Comparison of ENCODE assay signal across 9 mouse cellular contexts in the genomic region with DNA sequence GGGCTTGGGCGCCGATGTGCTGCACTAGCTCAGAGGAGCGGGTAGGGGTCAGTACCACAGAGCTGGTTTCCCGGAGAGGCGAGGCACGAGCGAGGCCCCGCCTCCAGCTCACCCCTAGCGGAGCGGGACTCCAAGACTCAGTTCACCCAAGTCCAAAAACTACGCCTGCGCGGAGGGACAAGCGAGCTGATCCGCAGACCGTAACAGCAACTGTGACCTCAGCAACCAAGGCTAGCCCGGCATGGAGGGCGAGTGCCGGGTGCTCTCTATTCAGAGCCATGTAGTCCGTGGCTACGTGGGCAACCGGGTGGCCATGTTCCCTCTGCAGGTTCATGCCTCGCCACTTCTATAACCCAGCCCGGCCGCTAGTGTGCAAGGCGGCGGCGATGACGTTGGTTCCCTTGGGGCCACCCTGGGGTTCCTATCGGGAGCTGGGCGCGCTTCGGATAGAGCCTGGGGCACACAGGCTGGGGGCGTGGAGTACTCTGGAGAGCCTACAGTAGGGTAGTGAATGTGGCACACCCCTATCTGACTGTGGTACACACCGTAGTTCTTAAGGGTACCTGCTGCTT. TPM values are rescaled to one million over a fixed set of nuclear protein-coding genes. Genes with fewer than 3 reads are reported as not detected.
DNase-seq lines count a peak whose midpoint lies in the region; ATAC-seq and TF ChIP-seq lines count a peak whose summit lies in the region.
"Had no signal": no experiment of that assay in that cellular context is flagged by ENCODE, and none has a peak within 500 bp of the region (broad histone marks: within the 10 kb centered on the region; RNA-seq: fewer than 3 reads in every experiment).

No protein-coding gene starts in this region.

- ATAC-seq in frontal cortex, adult (ENCODE audit: low TSS enrichment): peak; percentile 90
- ATAC-seq in erythroid progenitor cell, adult 5-6 weeks (replicated peaks; ENCODE audit: low FRiP score, poor library complexity, severe bottlenecking): peak; percentile 70
- ATAC-seq in hindbrain, postnatal 0 days: peak; percentile 93
- ATAC-seq in liver, embryonic 12.5 days: peak; percentile 91
- ATAC-seq: Patski had no signal

- peak; percentile 61 for TF ChIP-seq CTCF in hindbrain, postnatal 0 days (IDR thresholded peaks at IDR 0.05; ENCODE audit: low read depth)

- peak overlapping the region; percentile 72 for H3K4me2 ChIP-seq in hindbrain, postnatal 0 days (ENCODE audit: low read depth, low read length)
- peak overlapping the region; percentile 80 for H3K4me2 ChIP-seq in liver, embryonic 12.5 days

- no peak for DNase-seq in frontal cortex, postnatal 25 days (ENCODE audit: low spot score in 2 of 2)
- peak; percentile 50 for DNase-seq in adrenal gland, postnatal 25 days
- DNase-seq in hindbrain, postnatal 0 days (ENCODE audit: low spot score): peak; percentile 82
- peak; percentile 77 for DNase-seq in neural tube, embryonic 10.5 days (ENCODE audit: extremely low spot score, low spot score)
- peak; percentile 68 to 74 for DNase-seq in thymus, postnatal 36 days

- H3K9ac ChIP-seq in hindbrain, postnatal 0 days (replicated peaks; ENCODE audit: low read length): peak overlapping the region; percentile 40
- peak overlapping the region; percentile 57 for H3K9ac ChIP-seq in liver, embryonic 12.5 days

- H3K27ac ChIP-seq in hindbrain, postnatal 0 days: 0 out of 2 replicates have a peak overlapping the region, but pooled peaks have one; percentile 13
- H3K27ac ChIP-seq in liver, embryonic 12.5 days: peak overlapping the region; percentile 56

- no peaks in the 10 kb centered on the region for H3K36me3 ChIP-seq in hindbrain, postnatal 0 days (ENCODE audit: insufficient read depth, low read length)
- H3K36me3 ChIP-seq in liver, embryonic 12.5 days: no peaks in the 10 kb centered on the region

- WGBS in hindbrain, postnatal 0 days: under 1% methylated on average over 35 of the region's 35 CpGs
- WGBS in liver, embryonic 12.5 days (ENCODE audit: insufficient replicate concordance): under 1% methylated on average over 35 of the region's 35 CpGs

- no peaks in the 10 kb centered on the region for H3K27me3 ChIP-seq in hindbrain, postnatal 0 days (ENCODE audit: insufficient read depth, low read length)
- peaks cover 22% of the 10 kb centered on the region for H3K27me3 ChIP-seq in liver, embryonic 12.5 days (replicated peaks)
- H3K27me3 ChIP-seq: Patski had no signal

- peaks cover 3% of the 10 kb centered on the region; the same call in 1 of the 2 replicates for H3K4me1 ChIP-seq in hindbrain, postnatal 0 days (ENCODE audit: insufficient read depth, low read length)
- peaks cover 32% of the 10 kb centered on the region for H3K4me1 ChIP-seq in liver, embryonic 12.5 days

- peak overlapping the region; percentile 42 for H3K4me3 ChIP-seq in hindbrain, postnatal 0 days (ENCODE audit: low read length)
- H3K4me3 ChIP-seq in liver, embryonic 12.5 days: peak overlapping the region; percentile 59

- H3K9me3 ChIP-seq in hindbrain, postnatal 0 days (ENCODE audit: low read length): no peaks in the 10 kb centered on the region
- H3K9me3 ChIP-seq in liver, embryonic 12.5 days (replicated peaks): no peaks in the 10 kb centered on the region

RNA-seq across cellular contexts. Expression of gene Pdxk, which starts 17.2 kb away (rescaled TPM):
- 23.2 and 24.1 TPM in 2 replicates for total RNA-seq in adrenal gland, postnatal 25 days (2021)
- total RNA-seq in erythroid progenitor cell, adult 5-6 weeks (2015; ENCODE audit: low replicate concordance): 1.1 and 3.4 TPM in 2 replicates
- 0.90 and 2.6 TPM in 2 replicates for total RNA-seq in erythroid progenitor cell, adult 5-6 weeks (2017; ENCODE audit: low replicate concordance)
- 63.1 and 70.7 TPM in 2 replicates for total RNA-seq in hindbrain, postnatal 0 days (2014; rRNA removed)
- 42.8 and 45.8 TPM in 2 replicates for polyA plus RNA-seq in hindbrain, postnatal 0 days (2015; fragmentation: Nextera tagmentation; extraction: Ambion mirVana)
- 7.8 and 8.2 TPM in 2 replicates for polyA plus RNA-seq in liver, embryonic 12.5 days (2016; fragmentation: Nextera tagmentation; extraction: Ambion mirVana)

RNA-seq across cellular contexts. Expression of gene Olfr1358, which starts 35.2 kb away (rescaled TPM):
- not detected in 2 replicates for total RNA-seq in adrenal gland, postnatal 25 days (2021)
- not detected in 2 replicates for total RNA-seq in erythroid progenitor cell, adult 5-6 weeks (2015; ENCODE audit: low replicate concordance)
- total RNA-seq in erythroid progenitor cell, adult 5-6 weeks (2017; ENCODE audit: low replicate concordance): not detected in 2 replicates
- not detected in 2 replicates for total RNA-seq in hindbrain, postnatal 0 days (2014; rRNA removed)
- polyA plus RNA-seq in hindbrain, postnatal 0 days (2015; fragmentation: Nextera tagmentation; extraction: Ambion mirVana): not detected in 2 replicates
- not detected in 2 replicates for polyA plus RNA-seq in liver, embryonic 12.5 days (2016; fragmentation: Nextera tagmentation; extraction: Ambion mirVana)
- polyA plus RNA-seq: Patski had no signal

RNA-seq across cellular contexts. Expression of gene Cstb, which starts 56.5 kb away (rescaled TPM):
- total RNA-seq in adrenal gland, postnatal 25 days (2021): 257 and 265 TPM in 2 replicates
- 14.3 TPM in 1 of 2 replicates, not detected in the other for total RNA-seq in erythroid progenitor cell, adult 5-6 weeks (2015; ENCODE audit: low replicate concordance)
- 6.7 TPM in 1 of 2 replicates, not detected in the other for total RNA-seq in erythroid progenitor cell, adult 5-6 weeks (2017; ENCODE audit: low replicate concordance)
- total RNA-seq in hindbrain, postnatal 0 days (2014; rRNA removed): 80.6 and 84.4 TPM in 2 replicates
- 147 and 148 TPM in 2 replicates for polyA plus RNA-seq in hindbrain, postnatal 0 days (2015; fragmentation: Nextera tagmentation; extraction: Ambion mirVana)
- polyA plus RNA-seq in liver, embryonic 12.5 days (2016; fragmentation: Nextera tagmentation; extraction: Ambion mirVana): 104 and 106 TPM in 2 replicates

Comparison
In these comparisons a context has a peak if more than half of its experiments do, and no peak if none do; other contexts are left out.
1. DNase-seq: peak in adrenal gland, postnatal 25 days (single experiment), hindbrain, postnatal 0 days (single experiment), neural tube, embryonic 10.5 days (single experiment) and thymus, postnatal 36 days (2 of 2); none in frontal cortex, postnatal 25 days (0 of 2).
2. Peak in every context shown above with its lines, with median percentiles within 50 percentile points of each other: ATAC-seq.